Mouse (Mus musculus) thymus, adult 2 months (tissue): ENCODE results near the gene Zfp319. TPM values are rescaled to one million over a fixed set of nuclear protein-coding genes. Genes with fewer than 3 reads are reported as not detected.

Source experiments
- DNase-seq: peaks from one replicate; pipeline ENCODE4 v3.0.0; 2021
- H3K27ac ChIP-seq: fragments of 200-500 bp; 2 replicates; pipeline ENCODE4 v1.5.1; 2012; ENCODE audit warnings: low read length, control low read depth; ENCODE audit not compliant: control insufficient read depth, insufficient read depth
- H3K27me3 ChIP-seq: fragments of 200-500 bp; 2 replicates; pipeline ENCODE4 v1.6.1; 2012; ENCODE audit warnings: mild to moderate bottlenecking, low read length, moderate library complexity, mixed read lengths; ENCODE audit not compliant: control insufficient read depth, insufficient read depth
- H3K36me3 ChIP-seq: fragments of 200-500 bp; 2 replicates; pipeline ENCODE4 v1.6.1; 2012; ENCODE audit warnings: mild to moderate bottlenecking, low read length, moderate library complexity; ENCODE audit not compliant: control insufficient read depth, insufficient read depth
- H3K4me1 ChIP-seq: fragments of 200-500 bp; replicated peaks from 2 replicates; pipeline ENCODE4 v1.6.1; 2012; ENCODE audit warnings: low read length; ENCODE audit not compliant: control insufficient read depth, insufficient read depth
- H3K4me3 ChIP-seq: fragments of 200-500 bp; 2 replicates; pipeline ENCODE4 v1.5.1; 2012; ENCODE audit warnings: mild to moderate bottlenecking, low read length, control low read depth, moderate library complexity; ENCODE audit not compliant: control insufficient read depth, insufficient read depth
- CTCF ChIP-seq: fragments of 200-500 bp; IDR thresholded peaks from 2 replicates; pipeline ENCODE4 v1.5.1; 2012; ENCODE audit warnings: mild to moderate bottlenecking, control low read depth, low read length, moderate library complexity, borderline replicate concordance; ENCODE audit not compliant: control insufficient read depth, poor library complexity, insufficient read depth; ENCODE audit errors: extremely low read depth
- POLR2A ChIP-seq: fragments of 200-500 bp; IDR thresholded peaks from 2 replicates; pipeline ENCODE4 v1.6.1; 2012; ENCODE audit warnings: mild to moderate bottlenecking, low read length, control low read depth, moderate library complexity; ENCODE audit not compliant: control insufficient read depth, poor library complexity, insufficient read depth; ENCODE audit errors: extremely low read depth
- WGBS: fragments of 180-500 bp; shearing (Covaris S2); methylation state at CpG from one replicate; pipeline ENCODE4 v1.1.7; 2018; 5-methylcytosine and 5-hydroxymethylcytosine counted together
- polyA plus RNA-seq: library from polyadenylated mRNA; depleted of rRNA; stranded (reverse); fragments of >200 nt; gene quantifications from 2 replicates; pipeline ENCODE4 v1.2.3, GENCODE M21; 2012; rRNA removed

Zfp319 gene
- polyA plus RNA-seq, 1 experiment: 30.7 TPM

DNA sequence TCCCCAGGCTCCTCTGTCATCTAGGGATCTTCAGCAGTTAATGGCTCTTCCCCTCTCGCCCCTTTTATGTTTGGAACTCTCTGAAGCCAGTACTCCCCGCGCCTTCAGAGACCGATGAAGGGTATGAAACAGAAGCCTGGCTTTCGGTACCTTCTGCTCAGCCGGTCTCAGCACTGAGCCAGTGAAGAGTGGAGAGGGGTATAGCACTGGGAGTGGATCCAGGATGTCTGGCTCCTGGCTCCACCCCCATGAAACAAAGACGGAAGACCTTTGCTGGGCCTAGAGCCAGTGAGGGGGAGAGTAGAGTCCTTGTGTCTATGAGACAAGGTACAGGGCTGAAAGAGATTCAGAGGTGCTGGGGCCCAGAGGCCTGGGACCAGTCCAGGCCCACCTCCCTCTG lies 37.9 kb downstream of the Zfp319 start:
- Histone ChIP-seq H3K36me3 (no peaks in the 10 kb centered on the region), H3K4me1 (peaks cover 4% of the 10 kb centered on the region; the same call in 1 of the 2 replicates), H3K27me3 (no peaks in the 10 kb centered on the region), H3K27ac (no peak overlapping the region), H3K4me3 (no peak overlapping the region)
- DNase-seq: no peak
- 47% methylated on average over 7 of the region's 7 CpGs for WGBS
- TF ChIP-seq CTCF: no peak

DNA sequence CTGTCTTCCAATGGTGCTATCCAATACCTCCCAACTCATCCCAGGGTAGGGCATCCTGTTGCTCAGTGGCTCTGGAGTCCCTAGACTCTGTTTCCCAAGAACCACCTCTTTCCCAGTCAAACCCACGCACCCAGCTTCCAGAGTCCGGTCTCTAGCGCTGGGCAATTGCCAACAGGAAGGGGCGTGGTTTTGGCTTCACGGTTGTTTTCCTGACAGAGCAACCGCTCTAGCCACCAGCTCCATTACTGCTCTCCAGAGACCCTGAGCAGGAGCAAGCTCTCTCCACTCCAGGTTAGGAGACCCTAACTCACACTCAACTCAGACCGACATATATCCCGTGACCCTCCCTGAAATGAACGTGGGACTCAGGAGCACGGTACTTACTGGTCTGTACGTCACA lies 38.6 kb downstream of the Zfp319 start:
- peaks cover 4% of the 10 kb centered on the region; the same call in 1 of the 2 replicates for H3K4me1 ChIP-seq
- DNase-seq: no peak
- no peaks in the 10 kb centered on the region for H3K27me3 ChIP-seq
- TF ChIP-seq POLR2A (no peak), CTCF (no peak)
- 25% methylated on average over 11 of the region's 11 CpGs for WGBS
- no peaks in the 10 kb centered on the region for H3K36me3 ChIP-seq
- H3K4me3 ChIP-seq: no peak overlapping the region
- no peak overlapping the region for H3K27ac ChIP-seq

DNA sequence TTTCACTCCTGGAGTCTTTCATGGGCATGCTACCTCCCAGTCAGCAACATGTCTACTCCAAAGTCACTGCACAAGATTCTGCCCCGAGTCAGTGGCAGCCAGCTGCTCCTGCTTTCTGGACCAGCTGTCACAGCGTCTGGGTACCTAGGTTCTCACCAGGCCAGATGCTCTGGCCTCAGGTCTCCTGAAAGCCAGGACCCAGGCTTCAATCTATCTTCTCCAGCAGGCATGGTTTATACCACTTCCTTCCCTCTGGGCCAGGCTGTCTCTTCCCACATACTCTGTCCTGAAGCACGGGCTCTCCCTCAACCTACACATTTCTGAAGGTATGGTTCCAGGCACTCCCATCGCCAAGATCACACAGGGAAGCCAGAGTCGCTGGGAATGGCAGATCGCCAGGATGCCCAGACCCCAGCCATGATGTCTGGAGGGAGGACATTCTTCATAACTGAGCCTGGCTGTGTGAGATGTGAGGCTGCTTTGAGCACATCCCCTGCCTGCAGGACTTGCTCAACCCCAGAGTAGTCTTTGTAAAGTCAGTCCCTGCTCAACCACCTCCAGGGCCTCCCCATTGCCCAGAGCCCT lies 42.6 kb downstream of the Zfp319 start:
- DNase-seq: no peak
- 28% methylated on average over 6 of the region's 6 CpGs for WGBS
- Histone ChIP-seq H3K4me1 (peaks cover 4% of the 10 kb centered on the region; the same call in 1 of the 2 replicates), H3K27me3 (no peaks in the 10 kb centered on the region), H3K27ac (no peak overlapping the region), H3K36me3 (no peaks in the 10 kb centered on the region), H3K4me3 (no peak overlapping the region)
- no peak for TF ChIP-seq CTCF
- no peak for TF ChIP-seq POLR2A

DNA sequence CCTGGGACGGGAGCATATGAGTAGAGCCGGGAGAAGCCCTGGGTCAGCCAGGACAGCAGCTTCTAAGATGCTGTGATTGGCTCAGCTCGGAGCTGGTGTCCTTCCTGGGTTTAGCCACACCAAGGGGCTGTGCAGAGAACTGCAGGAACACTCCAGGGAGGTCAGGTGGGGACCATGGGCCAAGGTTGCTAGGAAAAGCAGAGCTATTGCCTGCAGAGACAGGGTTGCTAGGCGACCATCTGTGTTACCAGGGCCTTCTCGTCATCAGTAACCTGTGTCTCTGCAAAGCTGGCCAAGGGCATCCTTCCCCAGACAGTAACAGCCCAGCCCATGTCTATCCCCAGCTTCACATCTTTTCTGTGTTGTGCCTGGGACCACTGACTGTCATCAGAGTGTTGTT lies 50.3 kb downstream of the Zfp319 start:
- H3K27ac ChIP-seq: no peak overlapping the region
- no peaks in the 10 kb centered on the region for H3K4me1 ChIP-seq
- H3K4me3 ChIP-seq: no peak overlapping the region
- TF ChIP-seq POLR2A: no peak
- TF ChIP-seq CTCF: no peak
- 91% methylated on average over 5 of the region's 5 CpGs for WGBS
- no peaks in the 10 kb centered on the region for H3K36me3 ChIP-seq
- H3K27me3 ChIP-seq: no peaks in the 10 kb centered on the region
- DNase-seq: no peak

Other genes with a start within 250 kb of the Zfp319 start
- gene Kifc3, start 129.1 kb downstream of the Zfp319 start, polyA plus RNA-seq: 13.7 and 19.1 TPM in 2 replicates
- gene Cngb1, start 25.4 kb downstream of the Zfp319 start, polyA plus RNA-seq: 0.68 and 0.94 TPM in 2 replicates
- 0.97 and 2.1 TPM in 2 replicates for gene Tepp, start 21.4 kb downstream of the Zfp319 start, polyA plus RNA-seq
- gene Usb1, start 334 bp upstream of the Zfp319 start, polyA plus RNA-seq: 51.9 and 55.6 TPM in 2 replicates
- gene Mmp15, start 20.3 kb upstream of the Zfp319 start, polyA plus RNA-seq: 14.7 and 16.2 TPM in 2 replicates
- 65.9 and 67.2 TPM in 2 replicates for gene Cfap20, start 102.9 kb upstream of the Zfp319 start, polyA plus RNA-seq
- gene Csnk2a2, start 158.1 kb upstream of the Zfp319 start, polyA plus RNA-seq: 35.2 and 36.0 TPM in 2 replicates
- 0.22 TPM in 1 of 2 replicates, not detected in the other for gene Ccdc113, start 202.1 kb upstream of the Zfp319 start, polyA plus RNA-seq
- gene Prss54, start 244.4 kb upstream of the Zfp319 start, polyA plus RNA-seq: 0.07 TPM in 1 of 2 replicates, not detected in the other